Mouse (Mus musculus): ENCODE data around the gene Casc1. TPM values are rescaled to one million over a fixed set of nuclear protein-coding genes. Genes with fewer than 3 reads are reported as not detected.

Gene Casc1
- total RNA-seq, 2 experiments from 2014 or later: 1.3 to 1.5 TPM

GRCm38 (mm10) chr6:145210056-145210680, 637 bp downstream of the Casc1 start:
- DNase-seq (ENCODE audit: low spot score in 2 of 2): no peak
- intact Hi-C loops (cut with DNase I): no loop called here

- DNase-seq (ENCODE audit: low spot score in 2 of 2): no peak
- intact Hi-C loops (cut with DNase I): no loop called here
Observed at GRCm38 (mm10) chr6:145205142-145205541, 5.7 kb downstream of the Casc1 start.

GRCm38 (mm10) chr6:145204440-145204839, 6.4 kb downstream of the Casc1 start:
- DNase-seq (ENCODE audit: low spot score in 2 of 2): no peak
- intact Hi-C loops (cut with DNase I): no loop called here

- DNase-seq (ENCODE audit: low spot score in 2 of 2): no peak
- intact Hi-C loops (cut with DNase I): no loop called here
Observed at GRCm38 (mm10) chr6:145202432-145203125, 8.2 kb downstream of the Casc1 start.

- peak in 1 of 2 experiments; percentile 70 for DNase-seq (ENCODE audit: low spot score in 2 of 2)
- intact Hi-C loops (cut with DNase I): no loop called here
Observed at GRCm38 (mm10) chr6:145197949-145198686, 12.7 kb downstream of the Casc1 start.

- intact Hi-C loops (cut with DNase I): no loop called here
- no peak for DNase-seq (ENCODE audit: low spot score in 2 of 2)
Observed at GRCm38 (mm10) chr6:145193446-145193845, 17.4 kb downstream of the Casc1 start.

- intact Hi-C loops (cut with DNase I): no loop called here
- no peak for DNase-seq (ENCODE audit: low spot score in 2 of 2)
Observed at GRCm38 (mm10) chr6:145193038-145193437, 17.8 kb downstream of the Casc1 start.

- intact Hi-C loops (cut with DNase I): loop anchor here (2.0 to 5.0 kb wide), 2 partner anchors 97 to 155 kb away; no protein-coding TSS in a partner anchor
Observed at GRCm38 (mm10) chr6:145187093-145188088, 23.4 kb downstream of the Casc1 start.

GRCm38 (mm10) chr6:145186096-145186495, 24.7 kb downstream of the Casc1 start:
- no peak for DNase-seq (ENCODE audit: low spot score in 2 of 2)
- intact Hi-C loops (cut with DNase I): loop anchor here (2.0 to 5.0 kb wide), 2 partner anchors 95 to 156 kb away; no protein-coding TSS in a partner anchor

More at GRCm38 (mm10) chr6:145187093-145188088, 23.4 kb downstream of the Casc1 start:
- DNase-seq (ENCODE audit: low spot score in 2 of 2): peak; percentile 71 to 73

- intact Hi-C loops (cut with DNase I): no loop called here
- DNase-seq (ENCODE audit: low spot score in 2 of 2): no peak
Observed at GRCm38 (mm10) chr6:145182044-145182443, 28.8 kb downstream of the Casc1 start.

GRCm38 (mm10) chr6:145179665-145180064, 31.1 kb downstream of the Casc1 start:
- intact Hi-C loops (cut with DNase I): no loop called here
- DNase-seq (ENCODE audit: low spot score in 2 of 2): peak in 1 of 2 experiments; percentile 32

GRCm38 (mm10) chr6:145176474-145176873, 34.3 kb downstream of the Casc1 start:
- intact Hi-C loops (cut with DNase I): no loop called here
- no peak for DNase-seq (ENCODE audit: low spot score in 2 of 2)

- no peak for DNase-seq (ENCODE audit: low spot score in 2 of 2)
- intact Hi-C loops (cut with DNase I): no loop called here
Observed at GRCm38 (mm10) chr6:145175571-145175981, 35.2 kb downstream of the Casc1 start.

- no peak for DNase-seq (ENCODE audit: low spot score in 2 of 2)
- intact Hi-C loops (cut with DNase I): no loop called here
Observed at GRCm38 (mm10) chr6:145173781-145174191, 37.0 kb downstream of the Casc1 start.

- DNase-seq (ENCODE audit: low spot score in 2 of 2): no peak
- intact Hi-C loops (cut with DNase I): no loop called here
Observed at GRCm38 (mm10) chr6:145171892-145172606, 38.8 kb downstream of the Casc1 start.

- intact Hi-C loops (cut with DNase I): no loop called here
- no peak for DNase-seq (ENCODE audit: low spot score in 2 of 2)
Observed at GRCm38 (mm10) chr6:145160581-145160980, 50.2 kb downstream of the Casc1 start.

- intact Hi-C loops (cut with DNase I): no loop called here
- DNase-seq (ENCODE audit: low spot score in 2 of 2): no peak
Observed at GRCm38 (mm10) chr6:145158619-145159018, 52.2 kb downstream of the Casc1 start.

GRCm38 (mm10) chr6:145149054-145149453, 61.8 kb downstream of the Casc1 start:
- DNase-seq (ENCODE audit: low spot score in 2 of 2): peak in 1 of 2 experiments; percentile 45
- intact Hi-C loops (cut with DNase I): no loop called here

- intact Hi-C loops (cut with DNase I): no loop called here
- DNase-seq (ENCODE audit: low spot score in 2 of 2): no peak
Observed at GRCm38 (mm10) chr6:145147716-145148115, 63.1 kb downstream of the Casc1 start.
